Mouse (Mus musculus) gastrocnemius, adult 2 months (tissue): ENCODE data around the gene Rab22a. TPM values are rescaled to one million over a fixed set of nuclear protein-coding genes. Genes with fewer than 3 reads are reported as not detected.
A peak's percentile ranks its signal among the peaks of the same experiment; 100 is the strongest.
"Not testable (repeated sequence)": the region's sequence is repeated elsewhere in the genome, so short reads cannot be mapped to it uniquely, and the experiment has no call there.

Source experiments
- DNase-seq: peaks from one replicate; pipeline ENCODE4 v3.0.0; 2022
- H3K27ac ChIP-seq: fragments of 200-600 bp; 2 replicates; pipeline ENCODE4 v1.8.1; 2022; ENCODE audit warnings: mild to moderate bottlenecking
- H3K4me3 ChIP-seq: fragments of 200-600 bp; 2 replicates; pipeline ENCODE4 v1.8.1; 2022; ENCODE audit warnings: mild to moderate bottlenecking, moderate library complexity
- CTCF ChIP-seq: fragments of 200-600 bp; IDR thresholded peaks from 2 replicates; pipeline ENCODE4 v1.8.1; 2022; ENCODE audit warnings: antibody characterized with exemption, mild to moderate bottlenecking, moderate library complexity
- intact Hi-C: fragments of 180-260 bp; cut with DNase I; formaldehyde crosslinking; loops from one replicate; pipeline ENCODE4 v1.15.1; 2025
- long read RNA-seq, 2 experiments: library from polyadenylated mRNA; stranded (forward); transcript quantifications; one replicate each; pipeline ENCODE4 v2.0.0; 2021
- total RNA-seq, 2 experiments: library from RNA; stranded (reverse); gene quantifications; 2 replicates each; pipeline ENCODE4 v1.2.3; 2021

The Rab22a gene
- total RNA-seq: 10 to 100 TPM; 28.0 to 30.7 TPM
- long read RNA-seq, experiment 1, full-length matches to known transcripts: 88 of 96 reads
- long read RNA-seq, experiment 1, partial matches to known transcripts: 3 of 96 reads
- long read RNA-seq, experiment 1, other reads (novel, unspliced or antisense): 5 of 96 reads
- long read RNA-seq, experiment 2, full-length matches to known transcripts: 102 of 107 reads
- long read RNA-seq, experiment 2, partial matches to known transcripts: 0 of 107 reads
- long read RNA-seq, experiment 2, other reads (novel, unspliced or antisense): 5 of 107 reads

GRCm38 (mm10) chr2:173659057-173659925, at the start of gene Rab22a:
TSS of gene Rab22a (plus strand) at chr2:173659760.
- peak within 1 kb of the TSS; percentile 95 for H3K27ac ChIP-seq
- peak; percentile 99 for DNase-seq
- TF ChIP-seq CTCF: no peak
- peak within 1 kb of the TSS; percentile 93 for H3K4me3 ChIP-seq
- intact Hi-C loops: loop anchor here (5.0 kb wide), 2 partner anchors 52 to 418 kb away; partner anchors contain the start of gene Stx16

- no peak for TF ChIP-seq CTCF
- intact Hi-C loops: no loop called here
- Histone ChIP-seq H3K4me3 (no peak overlapping the region), H3K27ac (no peak overlapping the region)
- no peak for DNase-seq
Observed at GRCm38 (mm10) chr2:173615378-173616081, 44.0 kb upstream of the Rab22a start.

GRCm38 (mm10) chr2:173616156-173616555, 43.4 kb upstream of the Rab22a start:
- no peak for TF ChIP-seq CTCF
- intact Hi-C loops: no loop called here

GRCm38 (mm10) chr2:173619132-173619531, 40.4 kb upstream of the Rab22a start:
- no peak for TF ChIP-seq CTCF
- no peak overlapping the region for H3K4me3 ChIP-seq
- H3K27ac ChIP-seq: no peak overlapping the region
- intact Hi-C loops: no loop called here
- DNase-seq: no peak

More at GRCm38 (mm10) chr2:173616156-173616555, 43.4 kb upstream of the Rab22a start:
- no peak for DNase-seq
- no peak overlapping the region for H3K4me3 ChIP-seq
- H3K27ac ChIP-seq: no peak overlapping the region

GRCm38 (mm10) chr2:173620645-173621044, 38.9 kb upstream of the Rab22a start:
- Histone ChIP-seq H3K27ac (no peak overlapping the region), H3K4me3 (no peak overlapping the region)
- TF ChIP-seq CTCF: peak; percentile 45
- intact Hi-C loops: no loop called here
- no peak for DNase-seq

GRCm38 (mm10) chr2:173622173-173622601, 37.4 kb upstream of the Rab22a start:
- intact Hi-C loops: no loop called here
- Histone ChIP-seq H3K4me3 (no peak overlapping the region), H3K27ac (peak overlapping the region; percentile 66)
- no peak for TF ChIP-seq CTCF
- peak; percentile 77 for DNase-seq

GRCm38 (mm10) chr2:173624667-173625066, 34.9 kb upstream of the Rab22a start:
- H3K27ac ChIP-seq: no peak overlapping the region
- no peak for TF ChIP-seq CTCF

GRCm38 (mm10) chr2:173625786-173626185, 33.8 kb upstream of the Rab22a start:
- Histone ChIP-seq H3K27ac (no peak overlapping the region), H3K4me3 (no peak overlapping the region)
- no peak for TF ChIP-seq CTCF
- no peak for DNase-seq
- intact Hi-C loops: no loop called here

More at GRCm38 (mm10) chr2:173624667-173625066, 34.9 kb upstream of the Rab22a start:
- DNase-seq: no peak
- H3K4me3 ChIP-seq: no peak overlapping the region
- intact Hi-C loops: no loop called here

- H3K4me3 ChIP-seq, intact Hi-C loops, H3K27ac ChIP-seq, DNase-seq: not testable (repeated sequence)
Observed at GRCm38 (mm10) chr2:173634106-173634505, 25.5 kb upstream of the Rab22a start.

- TF ChIP-seq CTCF: no peak
- DNase-seq: no peak
- Histone ChIP-seq H3K4me3 (no peak overlapping the region), H3K27ac (no peak overlapping the region)
- intact Hi-C loops: no loop called here
Observed at GRCm38 (mm10) chr2:173641370-173641769, 18.2 kb upstream of the Rab22a start.

GRCm38 (mm10) chr2:173642262-173642999, 17.1 kb upstream of the Rab22a start:
- intact Hi-C loops: no loop called here
- no peak overlapping the region for H3K27ac ChIP-seq
- no peak overlapping the region for H3K4me3 ChIP-seq
- DNase-seq: no peak
- no peak for TF ChIP-seq CTCF
